Mouse (Mus musculus): ENCODE measurements around the gene Olfr5.

- TF ChIP-seq CTCF (conservative IDR thresholded peaks at IDR 0.05; ENCODE audit: low read length), result no peak
- TF ChIP-seq POU5F1 (IDR thresholded peaks at IDR 0.05; ENCODE audit: borderline replicate concordance, low read length), result no peak
These were observed 45.6 kb downstream of the Olfr5 start for GRCm38 (mm10) chr7:6441173-6441572.
